Mouse (Mus musculus) mammary gland, adult 2 months (tissue): ENCODE measurements around the gene Olfr347. TPM values are rescaled to one million over a fixed set of nuclear protein-coding genes. Genes with fewer than 3 reads are reported as not detected.

Experiments
- polyA plus RNA-seq: library from polyadenylated mRNA; depleted of rRNA; stranded (reverse); fragments of >200 nt; gene quantifications from 2 replicates; pipeline ENCODE4 v1.2.3, GENCODE M21; 2012; ENCODE audit warnings: low replicate concordance; rRNA removed

Gene Olfr347
- polyA plus RNA-seq = not detected in 2 replicates

GRCm38 (mm10) chr2:36731602-36732001 lies at the start of gene Olfr347:
Gene Olfr347 (plus strand): TSS chr2:36731902.

GRCm38 (mm10) chr2:36685488-36685887 lies 46.2 kb upstream of the Olfr347 start, which contains the start of gene Olfr346:
Gene Olfr346 (plus strand): TSS chr2:36685788.

GRCm38 (mm10) chr2:36783976-36784375 lies 52.3 kb downstream of the Olfr347 start, which contains the start of gene Olfr348:
Gene Olfr348 (plus strand): TSS chr2:36784276.

Other genes starting within 250 kb of the Olfr347 start
- not detected in 2 replicates for gene Olfr341, start 249.4 kb upstream of the Olfr347 start, polyA plus RNA-seq
- gene Olfr342, start 206.9 kb upstream of the Olfr347 start, polyA plus RNA-seq = not detected in 2 replicates
- gene Olfr344, start 165.2 kb upstream of the Olfr347 start, polyA plus RNA-seq = not detected in 2 replicates
- not detected in 2 replicates for gene Olfr345, start 91.9 kb upstream of the Olfr347 start, polyA plus RNA-seq
- gene Olfr346, start 46.1 kb upstream of the Olfr347 start, polyA plus RNA-seq = not detected in 2 replicates
- gene Olfr348, start 52.4 kb downstream of the Olfr347 start, polyA plus RNA-seq = not detected in 2 replicates
- gene Olfr50, start 58.6 kb downstream of the Olfr347 start, polyA plus RNA-seq = not detected in 2 replicates
- gene Olfr3, start 85.1 kb downstream of the Olfr347 start, polyA plus RNA-seq = not detected in 2 replicates
- not detected in 2 replicates for gene Olfr350, start 114.4 kb downstream of the Olfr347 start, polyA plus RNA-seq
- not detected in 2 replicates for gene Olfr351, start 130.8 kb downstream of the Olfr347 start, polyA plus RNA-seq
- not detected in 2 replicates for gene Olfr352, start 136.6 kb downstream of the Olfr347 start, polyA plus RNA-seq
- gene Olfr353, start 161.0 kb downstream of the Olfr347 start, polyA plus RNA-seq = not detected in 2 replicates
- gene Olfr354, start 173.8 kb downstream of the Olfr347 start, polyA plus RNA-seq = not detected in 2 replicates
- gene Olfr355, start 197.0 kb downstream of the Olfr347 start, polyA plus RNA-seq = not detected in 2 replicates
- not detected in 2 replicates for gene Olfr356, start 205.2 kb downstream of the Olfr347 start, polyA plus RNA-seq